Comparison of ENCODE assay signal across 8 mouse cellular contexts in genomic region chr11:53520122-53520978, GRCm38 (mm10). TPM values are rescaled to one million over a fixed set of nuclear protein-coding genes. Genes with fewer than 3 reads are reported as not detected.
DNase-seq lines count a peak whose midpoint lies in the region; ATAC-seq lines count a peak whose summit lies in the region.

No protein-coding gene starts in this region.

- peak overlapping the region; percentile 92 for H3K4me3 ChIP-seq in embryonic facial prominence, embryonic 10.5 days
- H3K4me3 ChIP-seq in limb, embryonic 12.5 days (replicated peaks): peak overlapping the region; percentile 91
- peak overlapping the region; percentile 75 for H3K4me3 ChIP-seq in midbrain, embryonic 13.5 days (replicated peaks)

- H3K27ac ChIP-seq in embryonic facial prominence, embryonic 10.5 days (replicated peaks): peak overlapping the region; percentile 91
- H3K27ac ChIP-seq in limb, embryonic 12.5 days: peak overlapping the region; percentile 84
- peak overlapping the region; percentile 30; the same call in 1 of the 2 replicates for H3K27ac ChIP-seq in midbrain, embryonic 13.5 days

- DNase-seq in kidney, adult 18-20 months: peak; percentile 51
- no peak for DNase-seq in kidney, adult 11 months
- peak; percentile 52 for DNase-seq in embryonic facial prominence, embryonic 10.5 days (ENCODE audit: low spot score)
- DNase-seq in heart, adult 11 months: peak; percentile 99
- DNase-seq in kidney, adult 8-10 months: peak; percentile 26 to 33
- DNase-seq in spleen, postnatal 4 days (ENCODE audit: low spot score in 2 of 2): peak; percentile 70 to 75

- H3K36me3 ChIP-seq in embryonic facial prominence, embryonic 10.5 days (replicated peaks): no peaks in the 10 kb centered on the region
- H3K36me3 ChIP-seq in limb, embryonic 12.5 days: 0 out of 2 replicates have a peak, but pooled peaks cover 3% of the 10 kb centered on the region
- H3K36me3 ChIP-seq in midbrain, embryonic 13.5 days: no peaks in the 10 kb centered on the region

- peak overlapping the region; percentile 89 for H3K9ac ChIP-seq in limb, embryonic 12.5 days (replicated peaks)
- peak overlapping the region; percentile 87 for H3K9ac ChIP-seq in midbrain, embryonic 13.5 days (replicated peaks)

- H3K4me2 ChIP-seq in limb, embryonic 12.5 days: peak overlapping the region; percentile 82
- H3K4me2 ChIP-seq in midbrain, embryonic 13.5 days (replicated peaks): peak overlapping the region; percentile 78

- no peaks in the 10 kb centered on the region for H3K9me3 ChIP-seq in embryonic facial prominence, embryonic 10.5 days
- H3K9me3 ChIP-seq in limb, embryonic 12.5 days: no peaks in the 10 kb centered on the region
- no peaks in the 10 kb centered on the region for H3K9me3 ChIP-seq in midbrain, embryonic 13.5 days

- 2% methylated on average over 24 of the region's 24 CpGs for WGBS in embryonic facial prominence, embryonic 10.5 days
- WGBS in limb, embryonic 12.5 days: 2% methylated on average over 24 of the region's 24 CpGs
- 3% methylated on average over 24 of the region's 24 CpGs for WGBS in midbrain, embryonic 13.5 days

- H3K27me3 ChIP-seq in embryonic facial prominence, embryonic 10.5 days (replicated peaks; ENCODE audit: low read depth, poor library complexity, severe bottlenecking): peaks cover 21% of the 10 kb centered on the region
- H3K27me3 ChIP-seq in limb, embryonic 12.5 days: no peaks in the 10 kb centered on the region
- peaks cover 17% of the 10 kb centered on the region for H3K27me3 ChIP-seq in midbrain, embryonic 13.5 days

- 0 out of 2 replicates have a peak, but pooled peaks have one; percentile 10 for ATAC-seq in limb, embryonic 12.5 days (ENCODE audit: insufficient number of reproducible peaks, insufficient read depth, low FRiP score, low TSS enrichment, low read depth)
- ATAC-seq in midbrain, embryonic 13.5 days: peak; percentile 44

- peaks cover 71% of the 10 kb centered on the region for H3K4me1 ChIP-seq in embryonic facial prominence, embryonic 10.5 days
- H3K4me1 ChIP-seq in limb, embryonic 12.5 days (replicated peaks): peaks cover 63% of the 10 kb centered on the region
- peaks cover 29% of the 10 kb centered on the region for H3K4me1 ChIP-seq in midbrain, embryonic 13.5 days (replicated peaks)

RNA-seq across cellular contexts. Expression of gene Sept8, which starts 1.3 kb away (rescaled TPM):
- 17.7 and 19.0 TPM in 2 replicates for polyA plus RNA-seq in embryonic facial prominence, embryonic 10.5 days (2016; fragmentation: Nextera tagmentation; extraction: Ambion mirVana)
- polyA plus RNA-seq in limb, embryonic 12.5 days (2016; fragmentation: Nextera tagmentation; extraction: Ambion mirVana): 36.7 and 41.8 TPM in 2 replicates
- 11.0 and 12.7 TPM in 2 replicates for polyA plus RNA-seq in midbrain, embryonic 13.5 days (2015; fragmentation: Nextera tagmentation; extraction: Ambion mirVana)

RNA-seq across cellular contexts. Expression of gene Sowaha, which starts 40.3 kb away (rescaled TPM):
- 0.44 and 0.82 TPM in 2 replicates for polyA plus RNA-seq in embryonic facial prominence, embryonic 10.5 days (2016; fragmentation: Nextera tagmentation; extraction: Ambion mirVana)
- polyA plus RNA-seq in limb, embryonic 12.5 days (2016; fragmentation: Nextera tagmentation; extraction: Ambion mirVana): 0.24 and 0.32 TPM in 2 replicates
- 0.31 and 0.42 TPM in 2 replicates for polyA plus RNA-seq in midbrain, embryonic 13.5 days (2015; fragmentation: Nextera tagmentation; extraction: Ambion mirVana)

RNA-seq across cellular contexts. Expression of gene Gm9945, which starts 40.4 kb away (rescaled TPM):
- 0.16 TPM in 1 of 2 replicates, not detected in the other for polyA plus RNA-seq in embryonic facial prominence, embryonic 10.5 days (2016; fragmentation: Nextera tagmentation; extraction: Ambion mirVana)
- polyA plus RNA-seq in limb, embryonic 12.5 days (2016; fragmentation: Nextera tagmentation; extraction: Ambion mirVana): not detected in 2 replicates
- polyA plus RNA-seq in midbrain, embryonic 13.5 days (2015; fragmentation: Nextera tagmentation; extraction: Ambion mirVana): not detected in 2 replicates

RNA-seq across cellular contexts. Expression of gene Kif3a, which starts 46.8 kb away (rescaled TPM):
- 68.0 and 77.6 TPM in 2 replicates for polyA plus RNA-seq in embryonic facial prominence, embryonic 10.5 days (2016; fragmentation: Nextera tagmentation; extraction: Ambion mirVana)
- polyA plus RNA-seq in limb, embryonic 12.5 days (2016; fragmentation: Nextera tagmentation; extraction: Ambion mirVana): 80.7 and 84.6 TPM in 2 replicates
- polyA plus RNA-seq in midbrain, embryonic 13.5 days (2015; fragmentation: Nextera tagmentation; extraction: Ambion mirVana): 232 and 283 TPM in 2 replicates

RNA-seq across cellular contexts. Expression of gene Gm9837, which starts 50.1 kb away (rescaled TPM):
- polyA plus RNA-seq in embryonic facial prominence, embryonic 10.5 days (2016; fragmentation: Nextera tagmentation; extraction: Ambion mirVana): not detected in 2 replicates
- polyA plus RNA-seq in limb, embryonic 12.5 days (2016; fragmentation: Nextera tagmentation; extraction: Ambion mirVana): not detected in 2 replicates
- polyA plus RNA-seq in midbrain, embryonic 13.5 days (2015; fragmentation: Nextera tagmentation; extraction: Ambion mirVana): not detected in 2 replicates

Comparison
In these comparisons a context has a peak if more than half of its experiments do, and no peak if none do; other contexts are left out.
1. H3K27ac ChIP-seq: peak in every context shown above with its lines; median percentile 91 in embryonic facial prominence, embryonic 10.5 days; 84 in limb, embryonic 12.5 days; 30 in midbrain, embryonic 13.5 days.